In genomic region chr14:61288606-61289286, GRCm38 (mm10) we compare ENCODE assay signal across 13 mouse cellular contexts. TPM values are rescaled to one million over a fixed set of nuclear protein-coding genes. Genes with fewer than 3 reads are reported as not detected.
DNase-seq lines count a peak whose midpoint lies in the region; ATAC-seq and TF ChIP-seq lines count a peak whose summit lies in the region.
"Had no signal": no experiment of that assay in that cellular context is flagged by ENCODE, and none has a peak within 500 bp of the region (broad histone marks: within the 10 kb centered on the region; RNA-seq: fewer than 3 reads in every experiment).

No protein-coding gene starts in this region.

- H3K27ac ChIP-seq in intestine, postnatal 0 days (ENCODE audit: low read depth, low read length), result no peak overlapping the region
- H3K27ac ChIP-seq in intestine, embryonic 16.5 days (ENCODE audit: low read length), result no peak overlapping the region
- H3K27ac ChIP-seq in liver, embryonic 14.5 days, result no peak overlapping the region
- no peak overlapping the region for H3K27ac ChIP-seq in midbrain, embryonic 11.5 days (ENCODE audit: low read depth, low read length)
- H3K27ac ChIP-seq: kidney, embryonic 15.5 days had no signal

- no peaks in the 10 kb centered on the region for H3K36me3 ChIP-seq in intestine, postnatal 0 days (ENCODE audit: control insufficient read depth, insufficient read depth)
- H3K36me3 ChIP-seq in intestine, embryonic 16.5 days (ENCODE audit: control insufficient read depth, insufficient read depth, low read length), result no peaks in the 10 kb centered on the region
- no peaks in the 10 kb centered on the region for H3K36me3 ChIP-seq in liver, embryonic 14.5 days (replicated peaks; ENCODE audit: control insufficient read depth, insufficient read depth, low read depth)
- H3K36me3 ChIP-seq in midbrain, embryonic 11.5 days (ENCODE audit: control insufficient read depth, insufficient read depth, low read length), result no peaks in the 10 kb centered on the region
- H3K36me3 ChIP-seq: kidney, embryonic 15.5 days had no signal

- no peak for TF ChIP-seq EP300 in liver, embryonic 14.5 days (IDR thresholded peaks at IDR 0.05; ENCODE audit: low read depth)

- no peaks in the 10 kb centered on the region for H3K4me1 ChIP-seq in intestine, postnatal 0 days (replicated peaks; ENCODE audit: control insufficient read depth, insufficient read depth, low read length)
- no peaks in the 10 kb centered on the region for H3K4me1 ChIP-seq in intestine, embryonic 16.5 days (ENCODE audit: control insufficient read depth, insufficient read depth, low read length)
- peaks cover 2 to 8% of the 10 kb centered on the region in 2 experiments; a peak in 3 of 4 replicates for H3K4me1 ChIP-seq in liver, embryonic 14.5 days (replicated peaks; ENCODE audit: control insufficient read depth in 2 of 2, insufficient read depth in 2 of 2, low read length in 1 of 2)
- H3K4me1 ChIP-seq in midbrain, embryonic 11.5 days (ENCODE audit: control insufficient read depth, insufficient read depth, low read length), result no peaks in the 10 kb centered on the region
- H3K4me1 ChIP-seq: kidney, embryonic 15.5 days had no signal

- peak overlapping the region; percentile 21; the same call in 1 of the 2 replicates for H3K4me2 ChIP-seq in intestine, postnatal 0 days (replicated peaks; ENCODE audit: low read depth)
- H3K4me2 ChIP-seq in intestine, embryonic 16.5 days (ENCODE audit: low read depth, low read length), result no peak overlapping the region
- peak overlapping the region; percentile 47 for H3K4me2 ChIP-seq in liver, embryonic 14.5 days (ENCODE audit: low read depth)
- no peak overlapping the region for H3K4me2 ChIP-seq in midbrain, embryonic 11.5 days
- H3K4me2 ChIP-seq: kidney, embryonic 15.5 days had no signal

- H3K9ac ChIP-seq in intestine, postnatal 0 days (ENCODE audit: low read depth, low read length), result no peak overlapping the region
- no peak overlapping the region for H3K9ac ChIP-seq in intestine, embryonic 16.5 days (ENCODE audit: low read depth, low read length)
- H3K9ac ChIP-seq in liver, embryonic 14.5 days (replicated peaks), result no peak overlapping the region
- no peak overlapping the region for H3K9ac ChIP-seq in midbrain, embryonic 11.5 days (ENCODE audit: low read length)
- H3K9ac ChIP-seq: kidney, embryonic 15.5 days had no signal

- H3K4me3 ChIP-seq in intestine, postnatal 0 days (ENCODE audit: low read depth, low read length), result no peak overlapping the region
- H3K4me3 ChIP-seq in intestine, embryonic 16.5 days (ENCODE audit: low read length), result no peak overlapping the region
- peak overlapping the region in 1 of 2 experiments; percentile 2; a peak in 2 of 4 replicates for H3K4me3 ChIP-seq in liver, embryonic 14.5 days (ENCODE audit: insufficient read depth in 1 of 2, low read depth in 2 of 2, low read length in 2 of 2)
- H3K4me3 ChIP-seq in midbrain, embryonic 11.5 days (ENCODE audit: low read depth, low read length), result no peak overlapping the region
- H3K4me3 ChIP-seq: kidney, embryonic 15.5 days; myocyte had no signal

- 68% methylated on average over 19 of the region's 19 CpGs for whole genome bisulfite sequencing in intestine, postnatal 0 days
- 67% methylated on average over 19 of the region's 19 CpGs for WGBS in intestine, embryonic 16.5 days
- 13% methylated on average over 19 of the region's 19 CpGs for WGBS in liver, embryonic 14.5 days (ENCODE audit: insufficient replicate concordance)
- WGBS in midbrain, embryonic 11.5 days, result 71% methylated on average over 19 of the region's 19 CpGs

- DNase-seq in liver, embryonic 14.5 days (ENCODE audit: low read depth in 3 of 3, low spot score in 3 of 3), result no peak
- DNase-seq in midbrain, embryonic 11.5 days (ENCODE audit: low spot score, missing footprints), result no peak
- DNase-seq in urinary bladder, postnatal 36 days (ENCODE audit: low spot score in 2 of 2), result no peak
- DNase-seq: cerebellum, adult 11-12 months; lung, adult 18-20 months had no signal

- H3K9me3 ChIP-seq in intestine, postnatal 0 days (ENCODE audit: control insufficient read depth), result no peaks in the 10 kb centered on the region
- H3K9me3 ChIP-seq in intestine, embryonic 16.5 days (ENCODE audit: control insufficient read depth, low read length), result no peaks in the 10 kb centered on the region
- no peaks in the 10 kb centered on the region for H3K9me3 ChIP-seq in liver, embryonic 14.5 days (ENCODE audit: control insufficient read depth, low read length)
- no peaks in the 10 kb centered on the region for H3K9me3 ChIP-seq in midbrain, embryonic 11.5 days (ENCODE audit: control insufficient read depth, low read length)
- H3K9me3 ChIP-seq: kidney, embryonic 15.5 days had no signal

- no peaks in the 10 kb centered on the region for H3K27me3 ChIP-seq in intestine, postnatal 0 days (replicated peaks; ENCODE audit: control insufficient read depth, insufficient read depth, low read length)
- no peaks in the 10 kb centered on the region for H3K27me3 ChIP-seq in intestine, embryonic 16.5 days (replicated peaks; ENCODE audit: control insufficient read depth, insufficient read depth, low read length)
- H3K27me3 ChIP-seq in liver, embryonic 14.5 days (ENCODE audit: control insufficient read depth, insufficient read depth, low read length), result no peaks in the 10 kb centered on the region
- no peaks in the 10 kb centered on the region for H3K27me3 ChIP-seq in midbrain, embryonic 11.5 days (ENCODE audit: control insufficient read depth, insufficient read depth, low read length)
- H3K27me3 ChIP-seq: kidney, embryonic 15.5 days had no signal

- ATAC-seq in intestine, postnatal 0 days, result no peak
- no peak for ATAC-seq in intestine, embryonic 16.5 days
- peak; percentile 88 for ATAC-seq in common myeloid progenitor, adult 5-6 weeks (replicated peaks; ENCODE audit: low read depth, poor library complexity, severe bottlenecking)
- no peak for ATAC-seq in liver, embryonic 14.5 days (ENCODE audit: insufficient read depth)
- ATAC-seq in neutrophil, adult 5-6 weeks (ENCODE audit: extremely low read depth, insufficient number of reproducible peaks, low FRiP score, poor library complexity, severe bottlenecking), result peak; percentile 42; the same call in 1 of the 2 replicates
- ATAC-seq in midbrain, embryonic 11.5 days (ENCODE audit: low FRiP score), result no peak
- ATAC-seq: forebrain, embryonic 16.5 days had no signal

- no peak for TF ChIP-seq CTCF in intestine, postnatal 0 days (IDR thresholded peaks at IDR 0.05; ENCODE audit: low read depth)
- TF ChIP-seq CTCF in liver, embryonic 14.5 days (IDR thresholded peaks at IDR 0.05; ENCODE audit: low read depth), result no peak

RNA-seq across cellular contexts. Expression of gene Arl11, which starts 20.8 kb away (rescaled TPM):
- 1.4 and 1.5 TPM in 2 replicates for polyA plus RNA-seq in intestine, postnatal 0 days (2015; fragmentation: Nextera tagmentation; extraction: Ambion mirVana)
- 0.78 and 1.0 TPM in 2 replicates for polyA plus RNA-seq in intestine, embryonic 16.5 days (2015; fragmentation: Nextera tagmentation; extraction: Ambion mirVana)
- total RNA-seq in common myeloid progenitor, adult 5-6 weeks (2017), result 5.2 and 11.0 TPM in 2 replicates
- polyA plus RNA-seq in liver, embryonic 14.5 days (2012; rRNA removed), result 1.1 and 1.6 TPM in 2 replicates
- polyA plus RNA-seq in liver, embryonic 14.5 days (2014; fragmentation: Nextera tagmentation; extraction: Ambion mirVana), result 1.4 and 1.8 TPM in 2 replicates
- total RNA-seq in neutrophil, adult 5-6 weeks (2017), result 8.3 and 10.1 TPM in 2 replicates
- 0.23 and 0.57 TPM in 2 replicates for polyA plus RNA-seq in midbrain, embryonic 11.5 days (2014; fragmentation: Nextera tagmentation; extraction: Ambion mirVana)
- polyA plus RNA-seq: myocyte had no signal

RNA-seq across cellular contexts. Expression of gene Sgcg, which starts 30.5 kb away (rescaled TPM):
- 2.8 TPM in 2 replicates for polyA plus RNA-seq in intestine, postnatal 0 days (2015; fragmentation: Nextera tagmentation; extraction: Ambion mirVana)
- 1.7 and 1.8 TPM in 2 replicates for polyA plus RNA-seq in intestine, embryonic 16.5 days (2015; fragmentation: Nextera tagmentation; extraction: Ambion mirVana)
- 0.14 TPM in 1 of 2 replicates, not detected in the other for total RNA-seq in common myeloid progenitor, adult 5-6 weeks (2017)
- polyA plus RNA-seq in liver, embryonic 14.5 days (2012; rRNA removed), result 0.02 and 0.03 TPM in 2 replicates
- 0.05 TPM in 1 of 2 replicates, not detected in the other for polyA plus RNA-seq in liver, embryonic 14.5 days (2014; fragmentation: Nextera tagmentation; extraction: Ambion mirVana)
- not detected in 2 replicates for total RNA-seq in neutrophil, adult 5-6 weeks (2017)
- polyA plus RNA-seq in midbrain, embryonic 11.5 days (2014; fragmentation: Nextera tagmentation; extraction: Ambion mirVana), result not detected in 2 replicates
- total RNA-seq: left cerebral cortex, postnatal 25 days had no signal

Comparison
In these comparisons a context has a peak if more than half of its experiments do, and no peak if none do; other contexts are left out.
1. H3K4me2 ChIP-seq: peak in intestine, postnatal 0 days (single experiment) and liver, embryonic 14.5 days (single experiment); none in intestine, embryonic 16.5 days (single experiment) and midbrain, embryonic 11.5 days (single experiment).
2. ATAC-seq: peak in common myeloid progenitor, adult 5-6 weeks (single experiment) and neutrophil, adult 5-6 weeks (single experiment); none in intestine, postnatal 0 days (single experiment), intestine, embryonic 16.5 days (single experiment), liver, embryonic 14.5 days (single experiment) and midbrain, embryonic 11.5 days (single experiment).